Mouse (Mus musculus) fat pad, adult 2 months (tissue): ENCODE data around the gene 4930402H24Rik.
"Not testable (repeated sequence)": the region's sequence is repeated elsewhere in the genome, so short reads cannot be mapped to it uniquely, and the experiment has no call there.

Experiments
- DNase-seq: peaks from one replicate; pipeline ENCODE4 v3.0.0-alpha.2; 2011; ENCODE audit warnings: low read depth, low spot score; ENCODE audit errors: extremely low read depth

Gene 4930402H24Rik

GRCm38 (mm10) chr2:130852964-130853363 is 53.2 kb downstream of the 4930402H24Rik start:
- DNase-seq, result peak; percentile 66

DNA sequence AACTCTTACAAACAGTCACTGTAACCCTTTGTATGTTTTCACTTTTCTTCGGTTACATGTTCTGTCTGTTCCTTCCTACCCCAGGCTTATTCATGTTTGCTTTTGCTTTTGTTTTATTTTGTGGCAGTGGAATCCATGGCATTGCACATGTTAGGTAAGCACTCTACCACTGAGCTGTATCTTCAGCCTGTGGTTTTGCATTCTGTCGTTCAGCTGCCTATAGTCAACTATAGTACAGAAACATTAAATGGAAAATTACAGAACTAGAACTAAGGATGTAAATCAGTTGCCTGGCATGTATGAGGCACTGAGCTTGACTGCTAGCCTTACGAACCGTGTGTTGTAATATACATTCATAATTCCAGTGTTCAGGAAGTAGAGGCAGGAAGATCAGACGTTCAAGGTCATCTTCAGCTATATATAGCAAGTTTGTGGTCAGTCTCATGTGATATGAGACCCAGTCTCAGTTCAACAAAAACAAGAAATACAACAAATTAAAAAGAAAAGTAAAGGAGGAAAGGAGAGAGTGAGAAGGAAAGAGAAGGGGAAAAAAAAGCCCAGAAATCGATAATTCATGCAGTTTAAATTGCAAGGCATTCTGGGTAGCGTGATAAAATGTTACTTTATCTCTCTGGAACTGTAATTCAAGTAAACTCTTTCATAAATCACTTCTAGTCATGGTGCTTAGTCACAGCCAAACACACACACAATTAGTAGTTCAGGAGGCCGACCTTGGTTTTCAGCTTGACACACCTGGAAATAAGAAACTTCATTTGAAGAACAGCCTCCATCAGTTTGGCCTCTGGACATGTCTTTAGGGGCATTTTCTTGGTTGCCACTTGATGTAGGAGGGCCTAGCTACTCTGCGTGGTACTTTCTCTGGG is 54.6 kb downstream of the 4930402H24Rik start:
- DNase-seq, result no peak

DNA sequence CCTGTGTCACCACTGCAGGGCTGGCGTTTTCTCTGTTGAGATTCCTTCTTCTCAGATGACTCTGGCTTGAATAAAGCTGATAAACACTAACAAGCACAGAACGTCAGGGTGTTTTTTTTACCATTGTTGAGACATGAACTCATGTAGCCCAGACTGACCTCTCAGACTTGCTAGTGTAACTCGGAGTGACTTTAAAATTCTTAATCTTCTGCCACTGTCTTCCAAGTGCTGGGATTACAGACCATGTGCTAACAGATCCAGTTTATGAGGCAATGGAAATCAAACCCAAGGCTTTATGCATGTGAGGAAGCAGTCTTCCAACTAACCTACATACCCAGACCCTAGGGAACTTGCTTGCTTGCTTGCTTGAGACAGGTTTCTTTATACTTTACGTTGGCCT is 56.5 kb downstream of the 4930402H24Rik start:
- DNase-seq, result peak; percentile 66

GRCm38 (mm10) chr2:130848313-130848712 is 57.9 kb downstream of the 4930402H24Rik start:
- no peak for DNase-seq

- no peak for DNase-seq
These were observed 62.6 kb downstream of the 4930402H24Rik start for GRCm38 (mm10) chr2:130843623-130844022.

DNA sequence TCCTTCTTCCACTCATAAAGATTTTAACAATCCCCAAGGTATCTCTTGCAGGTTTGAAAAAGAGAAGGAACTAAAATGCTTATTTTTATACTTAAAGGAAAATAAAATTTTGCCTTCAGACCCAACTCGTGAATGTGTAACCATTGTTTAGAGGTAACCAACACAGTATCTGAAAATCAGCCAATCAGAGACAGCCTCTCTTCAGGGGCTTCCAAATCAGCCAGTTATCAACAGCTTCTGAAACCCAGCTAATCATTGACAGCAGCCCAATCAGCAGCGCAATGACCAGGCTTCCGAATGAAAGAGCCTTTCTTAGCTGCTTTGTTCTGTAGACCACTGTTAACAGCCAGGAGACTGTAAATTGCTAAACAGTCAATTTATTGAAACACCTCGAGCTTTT is 65.4 kb downstream of the 4930402H24Rik start:
- no peak for DNase-seq

- no peak for DNase-seq
These were observed 66.1 kb downstream of the 4930402H24Rik start for GRCm38 (mm10) chr2:130839874-130840661.

DNA sequence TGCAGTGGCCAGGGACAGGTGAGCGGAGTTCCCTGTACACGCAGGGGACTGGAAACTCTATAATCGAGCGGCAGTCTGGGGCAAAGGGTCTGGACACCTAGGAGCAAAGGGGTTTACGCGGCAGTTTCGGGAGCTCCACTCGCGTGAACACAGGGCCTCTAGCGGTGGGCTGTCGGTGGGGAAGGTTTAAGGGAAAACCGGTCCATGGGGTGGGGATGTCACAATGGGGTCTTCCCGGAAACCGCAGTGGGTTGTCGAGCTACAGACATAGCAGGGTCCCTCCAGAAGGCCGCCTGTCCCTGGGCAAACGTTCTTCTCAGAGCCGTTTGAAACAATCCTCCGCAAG is 66.7 kb downstream of the 4930402H24Rik start:
- DNase-seq, result no peak

DNA sequence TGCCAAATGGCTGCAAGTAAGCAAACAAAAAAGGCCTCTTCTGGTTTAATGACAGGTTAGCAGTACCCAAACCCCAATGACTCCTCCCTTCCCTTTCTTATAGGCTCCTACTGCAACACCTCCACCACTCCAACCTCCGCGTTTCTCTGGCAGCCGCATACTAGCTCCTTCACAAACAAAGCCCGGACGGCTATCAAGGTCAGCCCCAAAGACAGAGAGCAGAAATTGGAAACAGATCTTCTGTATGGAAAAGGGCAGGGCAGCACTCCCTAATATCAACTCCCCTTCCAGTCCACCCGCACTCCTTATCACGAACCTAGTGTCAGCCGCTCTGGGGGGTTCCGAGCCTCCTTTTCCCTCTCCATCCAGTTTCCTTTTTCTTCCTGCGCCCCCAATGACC is 67.1 kb downstream of the 4930402H24Rik start:
- DNase-seq, result no peak

DNA sequence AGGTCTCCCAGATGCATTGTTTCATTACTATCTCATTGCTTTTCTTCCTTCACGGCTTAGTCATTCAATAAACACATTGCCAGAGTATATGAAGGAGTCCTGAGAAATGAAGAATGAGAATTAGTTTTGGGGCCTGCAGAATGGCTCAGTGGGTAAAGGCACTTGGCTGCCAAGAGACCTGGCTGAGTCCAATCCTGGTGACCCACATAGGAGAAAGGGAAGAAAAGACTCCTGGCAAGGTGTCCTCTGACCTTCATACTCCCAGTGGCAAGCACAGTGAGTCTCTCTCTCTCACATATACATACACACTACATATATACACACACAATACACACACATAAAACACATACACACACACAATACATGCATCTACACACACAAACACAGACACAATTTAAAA is 68.1 kb downstream of the 4930402H24Rik start:
- DNase-seq, result no peak

DNA sequence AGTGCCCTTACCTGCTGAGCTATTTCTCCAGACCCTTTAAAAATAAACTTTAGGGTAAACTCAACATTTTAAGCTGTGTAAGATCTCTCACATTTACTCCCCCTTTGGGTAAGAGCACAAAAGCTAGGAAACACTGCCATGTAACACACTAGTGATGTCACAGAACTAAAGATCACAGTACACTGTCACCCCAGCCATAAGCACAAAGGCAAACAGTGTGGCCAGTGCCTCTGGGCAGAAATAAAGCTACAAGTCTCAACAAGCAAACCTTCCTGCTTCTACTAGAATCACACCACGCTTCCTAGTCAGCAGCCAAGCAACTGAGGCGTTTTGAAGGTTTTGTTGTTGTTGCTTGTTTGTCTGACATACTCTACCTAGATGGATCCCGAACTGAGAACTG is 72.5 kb downstream of the 4930402H24Rik start:
- peak; percentile 80 for DNase-seq

DNA sequence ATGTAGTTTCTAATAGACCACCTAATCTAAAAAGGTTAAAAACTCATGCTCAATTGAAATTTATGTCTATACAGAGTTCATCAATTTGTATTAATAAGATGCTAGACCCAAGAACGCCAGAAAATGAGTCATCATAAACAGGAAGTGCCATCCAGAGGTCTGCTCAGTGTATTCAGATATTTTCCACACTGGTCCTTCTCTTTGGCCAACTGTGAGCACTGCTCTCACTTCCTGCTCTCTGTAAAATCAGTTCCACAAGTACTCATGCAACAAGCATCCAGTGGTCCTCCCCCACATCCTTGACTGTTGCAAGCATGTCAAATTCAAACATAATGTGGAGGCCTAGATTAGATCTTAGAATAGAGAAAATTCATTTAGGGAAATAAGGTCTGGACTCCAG is 73.6 kb downstream of the 4930402H24Rik start:
- no peak for DNase-seq

DNA sequence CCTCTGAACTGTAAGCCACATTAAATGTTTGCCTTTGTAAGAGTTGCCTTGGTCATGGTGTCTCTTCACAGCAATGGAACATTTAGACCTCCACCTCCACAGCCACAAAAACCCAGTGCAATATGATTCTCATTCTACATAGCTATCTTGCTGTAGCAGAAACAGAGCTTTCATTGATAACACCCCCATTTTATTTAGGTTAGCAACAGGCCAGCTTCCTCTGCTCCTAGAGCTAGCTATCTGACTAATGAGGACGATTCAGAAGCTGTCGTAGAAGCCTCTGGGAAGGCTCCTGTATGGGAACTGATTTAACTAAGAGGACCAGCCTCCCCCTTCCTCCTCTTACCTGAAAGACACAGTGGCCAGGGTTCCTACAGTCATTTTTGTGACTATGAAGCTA is 74.2 kb downstream of the 4930402H24Rik start:
- DNase-seq, result no peak

DNA sequence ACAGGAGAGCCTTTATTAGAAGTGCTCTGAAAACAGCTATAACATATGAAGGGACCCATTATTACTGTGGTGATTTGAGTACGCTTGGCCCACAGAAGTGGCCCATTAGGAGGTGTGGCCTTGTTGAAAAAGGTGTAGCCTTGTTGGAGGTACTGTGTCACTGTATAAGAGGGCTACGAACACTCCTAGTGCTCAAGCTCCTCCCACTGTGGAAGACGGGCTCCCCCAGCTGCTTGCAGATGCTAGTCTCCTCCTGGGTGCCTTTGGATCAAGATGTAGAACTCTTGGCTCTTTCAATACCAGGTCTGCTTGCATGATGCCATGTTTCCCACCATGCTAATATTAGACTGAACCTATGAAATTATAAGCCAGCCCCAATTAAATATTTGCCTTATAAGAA is 76.0 kb downstream of the 4930402H24Rik start:
- no peak for DNase-seq

DNA sequence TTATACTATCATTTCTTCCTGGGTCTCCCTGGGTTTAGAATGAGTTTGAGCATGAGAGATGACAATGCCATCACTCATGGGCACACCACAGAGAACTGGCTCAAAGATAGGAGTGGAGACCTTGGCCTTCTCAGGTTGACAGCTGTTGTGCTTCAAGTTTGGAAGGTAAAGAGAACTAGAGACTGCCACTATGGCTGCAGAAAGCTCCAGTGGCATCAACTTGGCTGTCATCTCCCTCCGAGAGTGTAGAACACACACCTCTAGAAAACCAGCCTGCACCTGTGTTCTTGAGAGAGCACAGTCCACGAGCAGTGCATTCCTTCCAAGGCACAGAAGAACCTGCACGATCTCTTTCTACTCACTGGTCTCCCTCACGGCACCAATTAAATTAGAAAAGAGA is 76.7 kb downstream of the 4930402H24Rik start:
- DNase-seq, result no peak

DNA sequence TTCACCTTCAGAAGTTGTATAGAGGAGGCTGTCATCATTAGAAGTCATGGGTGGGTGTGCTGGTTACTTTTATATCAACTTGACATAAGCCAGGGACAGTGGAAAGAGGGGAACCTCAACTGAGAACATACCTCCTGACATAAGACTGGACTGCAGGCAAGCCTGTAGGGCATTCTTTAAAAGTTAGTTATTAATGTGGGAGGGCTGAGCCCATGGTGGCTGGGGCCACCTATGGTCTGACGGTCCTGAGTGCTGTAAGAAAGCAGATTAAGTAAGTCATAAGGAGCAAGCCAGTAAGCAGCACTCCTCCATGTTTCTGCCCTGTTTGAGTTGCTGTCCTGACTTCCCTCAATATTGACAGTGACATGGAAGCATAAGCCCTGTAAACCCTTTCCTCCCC is 77.5 kb downstream of the 4930402H24Rik start:
- no peak for DNase-seq

DNA sequence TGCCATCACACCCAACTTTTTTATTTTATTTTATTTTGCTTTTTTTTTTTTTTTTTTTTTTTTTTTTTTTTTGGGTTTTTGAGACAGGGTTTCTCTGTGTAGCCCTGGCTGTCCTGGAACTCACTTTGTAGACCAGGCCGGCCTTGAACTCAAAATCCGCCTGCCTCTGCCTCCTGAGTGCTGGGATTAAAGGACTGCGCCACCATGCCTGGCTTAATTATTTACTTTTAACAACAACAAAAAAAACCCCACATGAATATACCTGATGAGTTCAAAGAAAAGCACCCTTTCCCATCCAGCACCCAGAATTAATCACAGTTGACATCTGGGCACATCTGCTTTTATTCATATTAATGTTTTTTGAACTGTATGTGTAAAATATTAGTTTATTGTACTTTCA is 78.1 kb downstream of the 4930402H24Rik start:
- not testable (repeated sequence) for DNase-seq

DNA sequence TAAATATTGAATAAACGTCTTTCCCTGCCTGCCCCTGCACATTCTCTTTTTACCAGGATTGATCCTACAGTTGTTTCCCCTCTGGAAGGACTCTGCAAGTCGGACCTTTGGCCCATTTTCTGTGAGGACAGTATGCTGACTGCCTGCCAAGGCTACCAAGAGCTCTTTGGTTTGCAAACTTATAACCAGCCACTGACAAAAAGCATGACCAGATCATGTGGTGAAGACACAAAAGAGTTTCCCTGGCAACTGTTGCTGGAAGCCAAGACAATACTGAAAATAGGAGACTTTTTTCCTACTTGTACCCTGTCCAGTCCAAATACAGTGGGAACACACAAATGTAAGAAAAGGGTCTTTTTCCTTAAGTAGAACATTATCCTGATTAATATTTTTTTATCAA is 78.8 kb downstream of the 4930402H24Rik start:
- no peak for DNase-seq

DNA sequence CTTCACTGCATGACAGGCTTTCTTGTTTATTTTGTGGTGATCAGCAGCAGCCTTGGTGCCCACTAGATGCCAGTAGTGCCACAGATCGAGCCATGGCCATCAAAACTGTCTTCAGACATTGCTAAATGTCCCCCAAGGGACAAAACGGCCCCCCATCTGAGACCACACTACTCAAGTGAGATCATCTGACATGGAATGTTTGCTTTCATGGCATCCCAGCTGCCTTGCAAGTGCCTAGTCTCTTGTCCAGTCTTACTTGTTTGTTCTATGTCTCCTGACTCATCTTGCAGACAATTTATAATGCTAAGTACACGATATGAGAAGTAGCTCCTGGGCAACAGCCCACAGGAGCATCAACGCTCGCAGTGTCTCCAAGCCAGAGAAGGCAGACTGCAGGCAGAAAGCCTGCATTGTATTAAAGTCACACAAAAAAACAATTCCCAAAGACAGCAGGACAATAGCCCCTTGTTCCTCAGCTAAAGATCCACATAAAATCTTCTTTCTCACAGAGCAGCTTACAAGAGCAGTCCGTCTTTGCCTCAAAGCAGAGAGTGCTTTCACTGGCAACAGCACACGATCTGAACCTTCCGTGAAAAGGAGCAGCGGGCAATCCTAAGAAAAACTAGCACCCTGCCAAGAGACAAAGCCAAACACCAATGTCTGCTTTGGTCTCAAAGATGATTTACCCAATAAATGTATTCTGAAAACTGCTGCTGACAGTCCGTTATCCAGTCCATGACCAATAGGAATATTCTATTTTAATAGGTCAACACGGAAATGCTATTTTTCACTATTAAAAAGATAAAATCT is 87.2 kb downstream of the 4930402H24Rik start:
- DNase-seq, result no peak

DNA sequence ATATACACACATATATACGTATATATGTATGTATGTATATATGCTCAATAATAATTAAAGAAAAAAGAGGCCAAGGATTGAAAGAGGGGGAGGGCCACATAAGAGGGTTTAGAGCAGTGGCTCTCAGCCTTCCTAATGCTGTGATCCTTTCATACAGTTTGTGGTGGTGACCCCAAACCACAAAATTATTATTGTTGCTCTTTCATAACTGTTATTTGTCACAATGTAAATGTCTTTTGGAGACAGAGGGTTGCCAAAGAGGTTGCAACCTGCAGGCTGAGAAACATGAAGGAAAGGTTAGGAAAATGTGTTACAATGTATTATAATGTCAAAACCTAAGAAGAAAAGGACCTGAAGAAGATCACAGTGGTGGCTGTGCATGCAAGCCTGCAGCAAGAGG is 88.3 kb downstream of the 4930402H24Rik start:
- DNase-seq, result no peak

DNA sequence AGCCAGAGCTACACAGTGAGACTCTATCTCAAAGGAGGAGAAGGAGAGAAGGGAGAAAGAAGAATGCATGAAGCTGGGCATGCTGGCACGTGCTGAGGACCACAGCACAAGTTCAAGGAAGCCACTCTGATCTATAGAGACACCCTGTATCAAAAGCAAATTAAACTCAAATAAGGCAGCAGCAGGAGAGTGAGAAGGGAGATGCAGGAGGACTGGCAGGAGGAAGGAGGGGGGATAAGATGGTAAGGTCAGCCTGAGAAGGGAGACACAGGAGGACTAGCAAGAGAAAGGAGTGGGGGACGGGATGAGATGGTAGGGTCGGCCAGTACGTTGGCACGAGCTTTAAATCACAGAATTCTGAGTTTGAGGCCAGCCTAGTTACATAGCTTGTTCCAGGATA is 90.0 kb downstream of the 4930402H24Rik start:
- DNase-seq, result no peak
